23 mouse cellular contexts compared by ENCODE assay signal in the genomic region with DNA sequence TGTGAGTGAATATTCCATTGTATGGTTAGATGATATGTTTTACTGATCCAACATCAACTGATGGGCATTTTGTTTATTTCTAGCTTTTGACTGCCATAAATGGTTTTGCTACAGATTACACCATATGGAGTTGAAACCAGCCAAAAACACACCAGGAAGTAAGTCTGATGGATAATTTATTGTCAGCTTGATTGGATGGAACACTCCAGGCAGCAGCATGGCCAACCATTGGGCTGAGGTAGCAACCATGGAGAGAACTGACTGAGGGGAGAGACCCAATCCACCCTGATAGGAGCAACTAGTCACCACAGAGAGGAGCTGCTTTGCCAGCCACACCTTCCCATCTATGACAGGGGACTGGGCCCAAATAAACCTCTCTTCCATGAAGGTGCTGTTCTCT. TPM values are rescaled to one million over a fixed set of nuclear protein-coding genes. Genes with fewer than 3 reads are reported as not detected.
A peak's percentile ranks its signal among the peaks of the same experiment; 100 is the strongest.
DNase-seq lines count a peak whose midpoint lies in the region; ATAC-seq and TF ChIP-seq lines count a peak whose summit lies in the region.
"Had no signal": no experiment of that assay in that cellular context is flagged by ENCODE, and none has a peak within 500 bp of the region (broad histone marks: within the 10 kb centered on the region; RNA-seq: fewer than 3 reads in every experiment).

No protein-coding gene starts in this region.

- H3K4me3 ChIP-seq in heart, embryonic 12.5 days = no peak overlapping the region
- H3K4me3 ChIP-seq in layer of hippocampus, adult 2 months = no peak overlapping the region
- no peak overlapping the region for H3K4me3 ChIP-seq in forebrain, embryonic 10.5 days
- H3K4me3 ChIP-seq: embryonic facial prominence, embryonic 10.5 days; gastrocnemius, adult 2 months; heart, embryonic 13.5 days; hindbrain, embryonic 10.5 days; intestine, embryonic 15.5 days had no signal

- H3K36me3 ChIP-seq in heart, embryonic 12.5 days = no peaks in the 10 kb centered on the region
- H3K36me3 ChIP-seq in forebrain, embryonic 10.5 days (replicated peaks) = no peaks in the 10 kb centered on the region
- H3K36me3 ChIP-seq: embryonic facial prominence, embryonic 10.5 days; G1E; heart, embryonic 13.5 days; hindbrain, embryonic 10.5 days; intestine, embryonic 15.5 days had no signal

- ATAC-seq in cerebellum, adult (ENCODE audit: insufficient number of reproducible peaks, low FRiP score, low TSS enrichment) = peak; percentile 23; the same call in 1 of the 2 replicates
- ATAC-seq in heart, embryonic 12.5 days (ENCODE audit: insufficient number of reproducible peaks, low FRiP score) = no peak
- ATAC-seq: CD4-positive, CD25-positive, alpha-beta regulatory T cell, adult 4 months; forebrain, embryonic 14.5 days; intestine, embryonic 15.5 days had no signal

- no peak overlapping the region for H3K9ac ChIP-seq in heart, embryonic 12.5 days
- H3K9ac ChIP-seq: heart, embryonic 13.5 days; hindbrain, embryonic 14.5 days; intestine, embryonic 15.5 days had no signal

- H3K4me2 ChIP-seq in heart, embryonic 12.5 days = no peak overlapping the region
- H3K4me2 ChIP-seq: heart, embryonic 13.5 days; hindbrain, embryonic 14.5 days; intestine, embryonic 15.5 days had no signal

- no peaks in the 10 kb centered on the region for H3K9me3 ChIP-seq in heart, embryonic 12.5 days (replicated peaks)
- H3K9me3 ChIP-seq in forebrain, embryonic 10.5 days = no peaks in the 10 kb centered on the region
- H3K9me3 ChIP-seq: embryonic facial prominence, embryonic 10.5 days; G1E; heart, embryonic 13.5 days; hindbrain, embryonic 10.5 days; intestine, embryonic 15.5 days had no signal

- DNase-seq in cerebellum, postnatal 36 days = no peak
- DNase-seq in heart, adult 11 months = peak; percentile 82
- DNase-seq in layer of hippocampus, adult 2 months (ENCODE audit: low spot score in 2 of 2) = no peak
- no peak for DNase-seq in layer of hippocampus, adult 9-11 months
- no peak for DNase-seq in forebrain, embryonic 10.5 days (ENCODE audit: extremely low spot score, low spot score)
- DNase-seq: adrenal gland, adult 8-10 months; adrenal gland, postnatal 36 days; B cell, adult 2 months; gastrocnemius, adult 2 months; gastrocnemius, postnatal 25 days; heart, postnatal 10 days; kidney, adult 18-20 months had no signal

- peaks cover 52% of the 10 kb centered on the region for H3K4me1 ChIP-seq in heart, embryonic 12.5 days (replicated peaks)
- H3K4me1 ChIP-seq in forebrain, embryonic 10.5 days = no peaks in the 10 kb centered on the region
- H3K4me1 ChIP-seq: embryonic facial prominence, embryonic 10.5 days; intestine, embryonic 15.5 days had no signal

- TF ChIP-seq CTCF in layer of hippocampus, adult 2 months (conservative IDR thresholded peaks at IDR 0.05) = no peak

- no peaks in the 10 kb centered on the region for H3K27me3 ChIP-seq in heart, embryonic 12.5 days (replicated peaks)
- H3K27me3 ChIP-seq in forebrain, embryonic 10.5 days (ENCODE audit: poor library complexity, severe bottlenecking) = no peaks in the 10 kb centered on the region
- H3K27me3 ChIP-seq: heart, embryonic 13.5 days; intestine, embryonic 15.5 days had no signal

- no peak overlapping the region for H3K27ac ChIP-seq in heart, embryonic 12.5 days (ENCODE audit: poor library complexity, severe bottlenecking)
- peak overlapping the region; percentile 7; the same call in 1 of the 2 replicates for H3K27ac ChIP-seq in layer of hippocampus, adult 2 months
- no peak overlapping the region for H3K27ac ChIP-seq in forebrain, embryonic 10.5 days
- H3K27ac ChIP-seq: embryonic facial prominence, embryonic 10.5 days; gastrocnemius, adult 2 months; hindbrain, embryonic 10.5 days; hindbrain, embryonic 14.5 days; intestine, embryonic 15.5 days had no signal

RNA-seq across cellular contexts. Expression of a gene that starts 19.4 kb away (rescaled TPM):
- polyA plus RNA-seq in heart, embryonic 12.5 days (2016; fragmentation: Nextera tagmentation; extraction: Ambion mirVana) = 35.3 and 40.1 TPM in 2 replicates
- total RNA-seq in layer of hippocampus, adult 2 months (2021) = 100 to 1,000 TPM; 251 to 264 TPM
- 0.14 and 0.19 TPM in 2 replicates for polyA plus RNA-seq in forebrain, embryonic 10.5 days (2016; fragmentation: Nextera tagmentation; extraction: Ambion mirVana)
- total RNA-seq: granulocyte monocyte progenitor cell, adult 5-6 weeks had no signal
- polyA plus RNA-seq: G1E had no signal

Comparison
In these comparisons a context has a peak if more than half of its experiments do, and no peak if none do; other contexts are left out.
1. RNA of a gene that starts 19.4 kb away (polyA plus RNA-seq): 35.3 to 40.1 TPM in heart, embryonic 12.5 days; 0.14 to 0.19 TPM in forebrain, embryonic 10.5 days; every median in the first group is over 10 times any median in the second.